Mouse (Mus musculus): ENCODE measurements around the gene Borcs6.

- TF ChIP-seq CTCF (IDR thresholded peaks at IDR 0.05; ENCODE audit: borderline replicate concordance, extremely low read depth, insufficient read depth, insufficient read length) = no peak
- no peak for TF ChIP-seq POLR2A (IDR thresholded peaks at IDR 0.05; ENCODE audit: borderline replicate concordance, extremely low read depth, insufficient read depth, insufficient read length, poor library complexity, severe bottlenecking)
Observed at GRCm38 (mm10) chr11:69071262-69071661, 11.7 kb downstream of the Borcs6 start.

All from brain, embryonic 14.5 days (tissue).